Mouse (Mus musculus) embryonic fibroblast, embryonic 13.5 days (primary cell): ENCODE results near the gene Fam229b. TPM values are rescaled to one million over a fixed set of nuclear protein-coding genes. Genes with fewer than 3 reads are reported as not detected.

ENCODE experiments used
- H3K27ac ChIP-seq: 2 replicates; pipeline ENCODE4 v1.5.1; 2012; ENCODE audit warnings: low read length, control low read depth, inconsistent platforms; ENCODE audit not compliant: insufficient read depth
- H3K4me1 ChIP-seq: 2 replicates; pipeline ENCODE4 v1.6.1; 2011; ENCODE audit warnings: low read length; ENCODE audit not compliant: control insufficient read depth, insufficient read depth
- H3K4me3 ChIP-seq: 2 replicates; pipeline ENCODE4 v1.5.1; 2011; ENCODE audit warnings: mild to moderate bottlenecking, control low read depth, low read length; ENCODE audit not compliant: insufficient read depth
- POLR2A ChIP-seq: IDR thresholded peaks from 2 replicates; pipeline ENCODE4 v1.6.1; 2011; ENCODE audit warnings: low read depth, mild to moderate bottlenecking, control low read depth, low read length, moderate library complexity
- polyA plus RNA-seq: library from polyadenylated mRNA; stranded (reverse); fragments of >200 nt; gene quantifications from 2 replicates; pipeline ENCODE4 v1.2.4, GENCODE M21; 2011; ENCODE audit warnings: low read depth; ENCODE audit not compliant: missing spikeins, insufficient read length

Fam229b gene
- polyA plus RNA-seq, 1 experiment: 9.4 TPM

DNA sequence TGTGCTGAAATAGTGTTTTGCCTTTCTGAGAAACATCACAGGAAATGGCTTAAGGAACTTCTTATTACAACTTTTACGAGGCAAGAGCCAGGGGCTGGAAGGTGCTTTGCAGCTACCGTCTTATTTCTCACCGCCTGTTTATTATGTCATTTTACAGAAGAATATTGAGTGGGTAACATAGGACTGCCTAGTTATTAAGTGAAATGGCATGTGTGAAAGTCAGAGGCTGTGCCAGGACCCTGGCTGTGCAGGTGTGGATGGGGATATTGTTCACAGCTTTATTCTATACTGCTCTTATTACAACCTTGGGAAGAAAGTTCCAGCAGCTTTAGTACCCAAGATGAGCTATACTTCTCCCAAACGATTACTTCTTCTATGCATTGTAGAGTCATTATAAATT, 61.7 kb downstream of the Fam229b start:
- H3K4me1 ChIP-seq: no peaks in the 10 kb centered on the region
- no peak for TF ChIP-seq POLR2A
- H3K4me3 ChIP-seq: no peak overlapping the region
- no peak overlapping the region for H3K27ac ChIP-seq

Other genes starting within 250 kb of the Fam229b start
- gene Lama4, start 168.4 kb downstream of the Fam229b start, polyA plus RNA-seq: 88.0 and 177 TPM in 2 replicates
- 7.2 and 7.7 TPM in 2 replicates for gene Tube1, start 62 bp upstream of the Fam229b start, polyA plus RNA-seq
- not detected in 2 replicates for gene Ccn6, start 29.9 kb upstream of the Fam229b start, polyA plus RNA-seq
- 56.4 and 64.6 TPM in 2 replicates for gene Fyn, start 234.9 kb upstream of the Fam229b start, polyA plus RNA-seq